Mouse (Mus musculus) ES-CJ7 (cell line): ENCODE results near the gene Aff1.

Source experiments
- DNase-seq: peaks from one replicate; pipeline ENCODE4 v3.0.0; 2011; ENCODE audit warnings: low read depth, low spot score

The Aff1 gene

DNA sequence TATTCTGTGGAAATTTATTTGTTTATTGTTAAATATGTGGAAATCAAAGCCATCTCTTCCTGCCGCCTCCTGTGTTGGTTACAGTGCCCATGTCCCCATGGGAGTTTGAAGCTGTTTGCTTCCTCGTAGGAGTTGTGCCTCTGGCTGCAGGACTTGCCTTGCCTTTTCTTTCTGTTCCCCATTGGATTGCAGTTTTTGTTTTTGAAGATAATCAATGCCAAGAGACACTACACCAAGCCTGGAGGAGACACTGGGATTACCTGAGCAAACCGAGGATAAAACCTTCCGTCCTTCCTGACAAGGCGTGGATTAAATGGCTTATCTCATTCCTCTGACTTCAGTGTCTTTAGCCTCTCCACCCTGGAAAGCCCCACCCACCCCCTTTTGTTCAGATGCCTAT, 107.8 kb downstream of the Aff1 start:
- DNase-seq: no peak

DNA sequence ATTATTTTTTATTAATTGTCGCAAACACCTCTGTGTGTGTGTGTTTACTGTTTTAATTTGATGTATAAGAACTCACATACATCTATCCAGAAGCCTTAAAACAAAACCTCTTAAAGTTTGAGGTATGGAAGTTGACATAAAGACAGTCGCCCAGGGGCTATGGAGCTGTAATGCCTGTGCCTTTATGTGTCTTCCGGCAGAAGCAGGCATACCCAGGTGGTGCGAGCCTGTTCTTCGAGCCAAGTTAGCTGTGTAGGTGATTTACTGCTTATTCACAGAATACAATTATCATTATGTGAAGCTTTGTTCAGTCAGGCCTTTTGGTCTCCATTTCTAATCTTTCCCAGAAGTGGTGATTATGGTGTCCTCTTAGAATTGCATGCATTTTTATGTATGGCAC, 111.2 kb downstream of the Aff1 start:
- no peak for DNase-seq

DNA sequence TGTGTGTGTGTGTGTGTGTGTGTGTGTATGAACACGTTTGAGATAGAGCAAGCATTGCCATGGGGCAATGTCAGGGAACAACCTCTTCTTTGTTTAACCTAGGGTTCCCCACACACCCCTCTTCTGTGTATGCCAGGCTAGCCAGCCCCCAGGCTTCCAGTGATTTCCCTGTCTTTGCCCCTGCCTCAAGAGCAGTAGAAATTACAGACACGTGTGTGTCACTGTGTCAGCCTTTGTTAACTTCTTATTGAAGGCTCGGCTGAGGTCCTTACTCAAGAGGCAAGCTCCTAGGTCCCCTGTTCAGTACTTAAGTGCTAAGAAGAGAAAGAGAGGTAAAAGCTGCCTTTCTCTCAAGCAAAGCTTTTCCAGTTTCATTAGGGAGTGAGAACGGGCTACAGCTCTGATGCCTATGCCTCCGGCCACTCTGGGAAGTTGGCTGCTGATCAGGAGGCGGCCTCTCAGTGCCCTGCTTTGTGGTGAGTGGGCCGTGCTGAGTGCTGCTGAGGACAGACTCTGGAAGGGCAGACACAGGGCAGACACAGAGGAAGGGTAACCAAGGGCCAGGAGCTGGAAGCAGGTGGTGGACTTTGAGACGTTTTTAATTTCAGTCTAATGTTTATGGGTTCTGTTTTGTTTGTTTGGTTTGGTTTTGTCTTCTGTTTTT, 111.9 kb downstream of the Aff1 start:
- no peak for DNase-seq

DNA sequence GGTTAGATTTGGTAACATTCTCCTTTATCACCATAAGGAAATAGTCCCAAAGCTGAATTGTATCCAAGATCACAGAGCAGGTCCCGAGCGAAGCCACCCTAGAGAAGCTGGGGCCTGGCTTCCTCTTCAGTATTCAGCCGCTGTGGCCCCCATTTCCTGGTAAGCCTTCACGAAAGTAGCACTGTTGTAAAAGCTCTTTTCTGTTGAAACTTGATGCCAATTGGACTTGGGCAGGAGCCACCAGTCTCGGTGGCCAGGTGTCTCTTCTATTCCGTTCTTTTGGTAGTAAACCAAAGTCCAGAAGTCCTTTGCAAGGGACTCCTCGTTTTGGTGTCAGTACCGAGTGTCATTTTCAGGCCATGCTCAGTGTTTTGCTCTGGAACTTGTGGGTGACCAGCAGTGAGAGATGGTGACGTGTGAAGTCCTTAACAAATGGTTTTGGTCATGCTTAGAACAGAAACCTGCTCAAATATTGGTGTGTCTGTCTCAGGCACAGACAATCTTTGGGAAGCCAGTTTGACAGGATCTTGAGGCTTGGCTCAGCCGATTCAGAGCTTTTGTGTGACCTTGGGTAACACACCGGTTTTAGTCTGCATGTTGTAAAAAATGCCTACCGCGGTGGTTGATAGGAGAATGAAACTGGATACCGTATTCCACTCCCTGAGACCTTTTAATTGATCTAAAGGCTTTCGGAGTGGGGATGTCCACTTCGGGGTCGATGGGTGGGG, 114.8 kb downstream of the Aff1 start:
- DNase-seq: no peak

DNA sequence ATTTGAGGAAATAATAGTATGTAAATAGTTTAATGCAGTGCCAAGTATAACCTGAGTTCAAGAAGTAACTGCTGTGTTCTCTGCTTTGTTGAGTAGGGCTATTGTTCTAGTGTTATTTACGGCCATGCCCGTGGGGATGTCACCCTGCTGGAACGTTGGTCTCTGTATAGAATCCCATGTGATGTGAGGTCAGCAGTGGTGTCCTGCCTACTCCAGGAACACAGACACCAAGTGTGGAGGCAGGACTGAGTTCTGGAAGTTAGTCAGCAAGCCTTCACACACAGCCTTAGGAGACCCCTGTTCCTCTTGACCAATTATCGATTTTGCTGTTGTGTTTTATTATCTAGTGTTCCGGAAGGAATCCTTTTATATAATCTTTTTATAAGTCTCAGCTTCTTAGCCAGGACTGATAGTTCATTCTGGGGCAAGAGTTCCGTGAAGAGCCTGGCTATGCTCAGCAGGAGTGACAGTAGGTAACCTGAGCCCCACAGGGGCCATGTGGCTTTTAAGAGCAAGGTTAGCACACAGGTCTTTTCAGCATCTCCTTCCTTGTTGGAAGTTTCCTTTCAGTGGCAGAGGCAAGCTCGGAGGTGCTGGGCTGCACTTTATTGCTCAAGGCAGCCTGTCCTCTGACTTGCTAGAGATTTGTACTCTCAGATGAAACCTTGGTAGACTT, 115.6 kb downstream of the Aff1 start:
- no peak for DNase-seq

DNA sequence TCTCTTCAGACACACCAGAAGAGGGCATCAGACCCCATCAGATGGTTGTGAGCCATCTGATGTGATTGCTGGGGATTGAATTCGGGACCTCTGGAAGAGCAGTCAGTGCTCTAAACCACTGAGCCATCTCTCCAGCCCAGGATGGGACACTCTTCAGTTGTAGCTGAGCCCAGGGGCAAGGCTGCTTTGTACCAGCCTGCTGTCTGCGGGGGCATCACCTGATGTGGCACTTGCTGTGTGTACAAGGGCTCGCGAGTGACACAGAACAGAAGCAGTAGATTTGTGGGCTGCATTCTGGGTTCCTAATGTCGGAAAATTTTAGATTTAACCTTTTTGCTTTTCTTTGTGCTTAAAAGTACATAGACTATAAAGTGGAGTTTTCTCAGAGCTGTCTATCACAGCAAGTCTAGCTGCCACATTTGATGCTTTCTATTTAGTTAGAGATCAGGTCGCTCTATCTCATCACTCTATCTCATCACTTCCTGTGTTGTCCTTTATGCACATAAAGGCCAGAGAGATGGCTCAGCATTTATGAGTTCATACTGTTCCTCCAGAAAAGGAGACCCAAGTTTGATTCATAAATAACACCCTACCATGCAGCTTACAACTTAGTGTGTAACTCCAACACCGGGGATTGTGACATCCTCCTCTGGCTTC, 117.6 kb downstream of the Aff1 start:
- no peak for DNase-seq

DNA sequence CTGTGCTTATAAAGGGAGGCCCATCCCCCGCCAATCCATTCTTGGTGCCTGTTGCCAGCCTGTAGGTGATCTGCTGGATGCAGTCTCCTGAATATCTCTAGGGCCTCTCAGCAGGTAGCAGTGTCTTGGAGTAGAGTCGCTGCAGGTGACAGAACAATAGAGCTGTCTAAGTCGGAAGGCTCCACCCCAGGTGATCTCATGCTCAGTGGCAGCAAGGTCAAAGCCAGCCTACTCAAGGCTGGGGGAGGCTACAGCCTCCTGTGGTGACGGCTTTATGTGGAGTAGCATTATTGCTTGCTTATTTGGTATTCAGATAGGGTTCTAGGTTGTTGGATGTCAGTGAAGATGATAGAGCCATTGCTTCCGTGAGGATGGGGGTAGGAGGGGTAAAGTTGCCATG, 121.1 kb downstream of the Aff1 start:
- peak; percentile 95 for DNase-seq

DNA sequence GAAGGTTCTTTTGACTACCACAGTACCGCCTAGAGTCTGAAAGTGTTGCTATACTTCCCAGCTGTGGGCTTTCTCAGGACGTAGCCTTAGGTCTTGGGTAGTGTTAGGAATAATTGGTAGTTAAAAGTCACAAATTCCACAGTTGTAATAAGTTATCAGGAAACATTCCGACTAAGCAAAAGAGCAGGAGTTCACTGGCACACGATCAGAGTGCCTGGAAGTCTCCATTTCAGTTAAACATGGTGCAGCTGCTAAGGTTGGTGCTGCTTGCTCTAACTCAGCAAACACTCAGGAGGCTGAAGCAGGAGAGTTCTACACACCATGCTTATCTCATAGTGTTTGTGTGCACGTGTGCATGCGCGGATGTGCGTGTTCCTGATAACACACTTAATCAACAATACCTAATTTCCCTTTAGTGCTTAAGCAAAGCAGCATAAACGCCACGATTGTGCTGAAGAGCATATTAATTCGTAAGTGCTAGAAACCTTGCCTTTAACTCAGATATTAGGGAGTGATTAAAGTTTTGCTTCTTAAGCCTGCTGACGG, 121.9 kb downstream of the Aff1 start:
- DNase-seq: no peak

DNA sequence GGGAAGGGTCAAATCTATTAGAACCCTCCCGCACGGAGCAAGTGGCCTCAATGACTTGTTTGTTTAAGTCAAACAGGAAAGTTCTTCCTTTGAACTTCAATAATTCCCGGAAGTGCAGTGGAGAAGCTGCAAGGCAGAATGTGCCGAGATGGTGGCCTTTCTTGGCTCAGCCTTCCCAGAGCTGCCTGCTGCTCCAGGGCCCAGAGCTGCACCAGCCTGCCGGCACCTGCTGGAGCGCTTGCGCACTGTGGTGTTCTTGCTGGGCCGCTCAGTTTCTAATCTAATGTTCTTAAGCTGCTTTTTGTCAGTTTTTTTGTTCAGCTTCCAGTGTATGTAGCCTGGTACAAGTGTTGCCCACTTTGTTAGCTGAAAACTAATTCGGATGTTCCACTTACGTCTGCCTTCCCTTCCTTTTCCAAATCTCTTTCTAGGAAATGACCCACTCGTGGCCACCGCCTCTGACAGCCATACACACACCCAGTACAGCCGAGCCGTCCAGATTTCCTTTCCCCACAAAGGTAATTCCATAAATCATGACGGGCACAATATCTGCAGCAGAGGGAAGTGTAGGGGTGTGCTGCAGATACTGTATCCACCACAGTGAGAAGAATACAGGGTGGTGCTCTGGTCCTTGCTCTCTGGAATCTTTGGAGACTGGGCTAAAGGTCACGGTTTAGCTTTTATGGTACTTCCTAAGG, 122.5 kb downstream of the Aff1 start:
- no peak for DNase-seq

DNA sequence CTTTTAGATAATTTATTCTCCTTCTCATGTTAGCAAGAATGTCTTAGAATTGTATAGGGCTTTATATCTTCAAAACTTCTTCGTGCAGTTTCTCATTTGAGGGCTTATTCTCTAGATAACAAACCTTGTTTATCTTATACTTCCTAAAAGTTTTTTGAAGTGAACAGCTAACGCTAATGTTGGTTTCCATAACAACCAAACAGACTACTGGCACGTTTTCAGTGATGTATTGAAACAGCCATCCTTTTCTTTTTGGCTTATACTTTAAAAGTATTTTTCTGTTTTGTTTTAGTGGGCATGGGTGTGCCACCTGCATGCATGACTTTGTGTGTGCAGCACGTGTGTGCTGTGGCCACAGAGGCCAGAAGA, 123.1 kb downstream of the Aff1 start:
- DNase-seq: no peak

DNA sequence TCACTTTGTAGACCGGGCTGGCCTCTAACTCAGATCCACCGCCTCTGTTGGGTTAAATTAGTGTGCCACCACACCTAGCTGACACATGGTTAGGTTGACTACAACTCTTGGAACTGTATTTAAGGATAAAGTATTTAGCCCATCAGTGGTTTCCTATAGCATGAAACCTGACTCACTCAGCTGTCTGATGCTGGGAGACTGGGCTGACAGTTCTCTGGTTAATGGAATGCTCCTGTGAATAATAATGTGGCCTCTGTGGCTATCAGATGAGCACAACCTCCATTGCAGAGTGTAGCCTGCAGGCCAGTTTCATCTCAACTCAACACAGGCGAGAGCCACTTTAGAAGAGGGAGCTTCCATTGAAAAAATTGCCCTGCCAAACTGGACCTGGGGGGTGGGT, 124.5 kb downstream of the Aff1 start:
- DNase-seq: no peak

DNA sequence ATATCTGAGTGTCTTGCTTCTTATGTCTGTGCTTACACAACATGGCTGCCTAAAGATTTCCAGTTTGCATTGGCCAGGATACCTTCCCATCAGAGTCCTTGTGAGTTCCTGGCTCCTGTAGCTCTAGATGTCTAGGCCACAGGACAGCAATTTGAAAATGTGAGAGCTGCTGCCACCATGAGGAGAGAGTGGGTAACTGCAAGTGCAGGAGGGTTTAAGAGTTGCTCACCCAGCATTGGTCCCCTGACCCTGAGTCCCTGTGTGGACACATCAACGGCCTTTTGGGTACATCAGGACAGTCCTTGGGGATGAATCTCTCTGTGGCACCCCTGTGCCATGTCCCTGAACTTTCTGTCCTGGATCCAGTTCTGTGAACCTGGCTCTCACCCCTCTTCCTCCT, 125.6 kb downstream of the Aff1 start:
- DNase-seq: peak; percentile 90

DNA sequence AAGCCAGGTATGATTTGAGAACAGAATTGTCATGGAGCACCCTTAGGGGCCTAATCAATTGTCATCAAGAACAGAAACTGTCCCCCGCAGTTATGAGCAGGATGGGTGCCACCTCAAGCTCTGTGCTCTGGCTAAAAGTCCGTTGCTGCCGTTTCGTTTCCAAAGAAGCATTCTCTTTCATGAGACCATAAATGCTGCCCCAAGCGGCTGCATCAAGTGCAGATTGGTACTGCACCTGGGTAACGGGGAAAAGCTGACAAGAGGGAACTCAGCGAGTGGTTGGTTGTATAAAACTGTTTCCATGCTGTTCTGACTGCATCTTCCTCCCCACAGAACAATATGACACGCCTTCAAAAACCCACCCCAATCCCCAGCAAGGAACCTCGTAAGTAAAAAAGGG, 126.4 kb downstream of the Aff1 start:
- DNase-seq: no peak

DNA sequence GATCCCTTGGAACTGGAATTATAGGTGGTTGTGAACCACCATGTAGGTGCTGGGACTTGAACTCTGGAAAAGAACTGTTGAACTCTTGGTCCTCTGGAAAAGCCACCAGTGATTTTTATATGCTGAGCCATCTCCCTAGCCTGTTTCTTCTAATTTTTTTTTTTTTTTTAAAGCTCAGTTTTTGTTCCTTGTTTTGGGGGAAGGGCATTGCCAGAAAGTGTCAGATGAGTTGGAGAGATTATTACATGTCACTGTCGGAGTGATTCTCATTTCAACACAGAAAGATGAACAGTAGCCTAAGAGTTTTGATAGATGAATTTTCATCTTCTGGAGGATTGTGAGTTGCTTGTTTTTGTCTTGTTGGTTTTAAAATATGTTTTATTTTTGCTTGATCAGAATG, 127.5 kb downstream of the Aff1 start:
- DNase-seq: no peak

DNA sequence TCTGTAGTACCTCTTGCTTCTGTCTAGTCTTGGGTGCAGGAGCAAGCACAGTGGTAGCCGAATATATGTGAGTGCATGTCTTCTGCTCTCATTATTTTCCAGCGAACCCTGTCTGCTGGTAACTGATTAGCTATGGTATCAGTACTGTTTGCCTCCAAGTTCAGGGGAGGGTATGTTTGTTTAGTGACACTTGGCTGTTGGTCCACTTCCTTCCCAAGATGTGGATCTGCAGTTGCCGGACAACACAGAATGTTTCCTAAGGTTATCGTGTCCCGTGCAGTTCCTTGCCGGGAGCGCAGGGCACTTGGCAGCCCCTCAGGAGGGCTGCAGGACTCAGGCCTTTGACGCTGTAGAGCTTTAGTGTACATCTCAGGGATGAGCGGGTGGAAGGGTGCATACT, 128.9 kb downstream of the Aff1 start:
- no peak for DNase-seq

DNA sequence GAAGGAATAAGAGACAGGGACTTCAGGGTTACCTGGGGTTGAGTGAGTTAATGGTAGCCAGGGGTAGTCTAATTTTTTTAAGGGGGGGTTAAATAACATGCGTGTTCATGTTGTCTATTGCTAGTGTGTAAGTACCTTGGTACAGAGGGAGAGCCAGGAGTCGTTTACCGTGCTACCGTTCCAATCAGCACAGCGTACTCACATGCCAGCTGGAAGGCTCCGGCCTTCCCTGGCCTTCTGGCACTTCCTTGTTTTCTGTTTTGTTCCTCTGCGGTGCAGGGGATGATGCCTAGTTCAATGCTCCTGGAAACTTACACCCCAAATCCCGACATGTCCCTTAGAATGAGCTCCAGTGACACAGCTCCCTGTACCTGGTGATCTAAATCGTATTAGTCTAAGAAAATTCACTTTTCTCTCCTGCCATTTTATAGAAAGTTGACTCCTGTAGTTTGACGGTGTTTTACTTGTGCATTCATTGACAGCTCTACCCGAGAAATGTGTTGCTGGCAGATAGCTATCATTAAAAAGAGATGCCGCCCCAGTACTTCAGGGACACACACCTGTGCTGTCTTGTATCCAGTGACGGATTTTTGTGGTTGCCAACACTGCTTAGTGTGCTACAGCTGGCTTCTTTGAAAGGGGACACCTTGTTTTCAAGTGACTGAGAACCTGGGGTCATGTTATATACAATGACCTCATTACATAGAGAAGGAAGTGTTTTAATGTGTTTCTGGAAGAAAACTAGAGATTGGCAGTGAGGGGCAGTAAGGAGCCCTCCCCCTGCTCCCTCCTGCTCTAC, 129.5 kb downstream of the Aff1 start:
- no peak for DNase-seq

DNA sequence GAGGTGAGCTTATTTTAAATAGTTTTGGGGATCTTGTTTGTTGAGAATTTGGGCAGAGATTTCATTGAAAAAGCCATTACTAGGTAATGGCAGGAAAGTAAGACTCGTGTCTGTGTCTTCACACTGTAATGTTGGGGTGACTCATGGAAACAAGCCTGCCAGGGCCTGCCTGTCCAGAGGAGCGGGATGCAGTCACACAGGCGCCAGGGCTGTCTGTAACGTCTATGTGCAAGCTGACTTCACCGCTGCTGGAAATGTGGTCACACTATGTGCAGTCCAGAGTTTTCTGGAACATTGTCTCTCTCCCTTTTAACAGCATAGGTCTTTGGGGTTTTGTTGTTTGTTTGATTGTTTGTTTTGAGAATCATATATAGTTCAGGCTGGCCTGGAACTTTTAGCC, 130.8 kb downstream of the Aff1 start:
- no peak for DNase-seq

DNA sequence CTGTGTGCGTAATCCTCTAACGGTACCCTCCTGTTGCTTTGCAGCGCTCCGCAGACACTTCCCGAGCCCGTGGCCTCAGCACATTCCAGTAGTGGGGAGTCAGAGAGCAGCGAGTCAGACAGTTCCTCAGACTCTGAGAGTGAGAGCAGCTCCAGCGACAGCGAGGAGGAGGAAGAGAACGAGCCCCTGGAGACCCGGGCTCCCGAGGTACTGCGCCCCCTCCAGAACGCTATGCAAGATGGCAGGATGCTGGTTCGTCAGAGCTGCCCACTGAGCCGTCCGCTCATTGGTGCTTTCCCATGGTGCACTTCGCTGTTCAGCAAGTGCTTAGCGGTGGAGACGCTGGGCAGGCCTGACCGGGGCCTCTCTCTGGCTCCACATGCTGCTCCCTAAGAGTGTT, 136.1 kb downstream of the Aff1 start:
- DNase-seq: peak; percentile 42

DNA sequence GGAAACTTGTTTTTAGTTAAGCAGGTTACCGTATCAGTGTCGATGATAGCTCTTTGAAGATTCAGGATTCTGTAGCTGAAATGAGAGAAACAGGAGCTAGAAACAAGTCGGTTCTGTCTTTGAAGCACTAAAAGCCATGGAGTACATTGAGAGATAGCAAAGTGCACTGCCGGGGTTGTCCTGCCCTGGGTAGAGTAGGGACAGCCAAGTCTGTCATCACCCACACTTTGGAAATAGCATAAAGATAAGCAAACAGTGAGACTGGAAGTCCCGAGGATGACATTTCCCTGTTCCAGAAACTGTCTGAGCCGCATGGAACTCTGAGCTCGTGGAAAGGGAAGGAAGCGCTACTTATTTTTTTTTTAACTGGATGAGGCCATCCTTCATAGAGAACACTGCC, 136.6 kb downstream of the Aff1 start:
- no peak for DNase-seq

DNA sequence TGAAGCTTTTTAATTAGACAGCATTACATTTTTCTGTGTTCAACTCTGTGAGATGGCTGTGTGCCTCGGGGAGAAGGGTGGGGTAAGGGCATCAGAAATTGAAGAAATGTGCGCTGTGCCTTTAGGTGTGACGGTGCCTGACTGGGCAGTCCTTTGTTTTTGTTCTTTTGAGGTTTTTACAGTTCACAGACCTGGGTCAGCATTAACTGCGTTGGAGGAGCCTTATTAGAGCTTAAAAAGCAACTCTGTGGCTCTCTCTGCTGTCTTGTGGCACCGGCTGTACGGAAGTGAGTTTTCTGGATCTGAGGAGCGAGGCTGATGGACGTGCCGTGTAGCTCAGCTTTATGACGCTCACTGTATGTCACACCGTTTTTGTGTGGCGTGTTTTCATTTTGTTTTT, 137.0 kb downstream of the Aff1 start:
- DNase-seq: no peak

DNA sequence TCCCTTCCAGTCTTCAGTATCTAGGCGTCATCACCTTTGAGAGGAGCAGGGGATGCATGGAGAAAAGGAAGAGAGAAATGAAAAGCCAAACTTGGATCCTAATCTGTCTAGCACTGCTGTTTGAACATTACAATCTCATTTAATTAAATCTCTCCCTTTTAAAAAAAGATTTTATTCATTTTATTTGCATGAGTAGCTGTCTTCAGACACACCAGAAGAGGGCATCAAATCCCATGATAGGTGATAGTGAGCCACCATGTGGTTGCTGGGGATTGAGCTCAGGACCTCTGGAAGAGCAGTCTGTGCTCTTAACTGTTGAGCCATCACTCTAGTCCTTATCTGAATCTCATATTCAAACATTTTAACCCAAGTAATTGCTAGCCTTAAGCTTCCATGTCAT, 138.7 kb downstream of the Aff1 start:
- DNase-seq: no peak
